Mouse (Mus musculus) cerebellum, adult 9-10 months (tissue): ENCODE results near the gene Taf3.

Experiments used
- DNase-seq: peaks from one replicate; pipeline ENCODE4 v3.0.0; 2022

Gene Taf3

GRCm38 (mm10) chr2:10010263-10010909 lies 38.0 kb downstream of the Taf3 start:
- DNase-seq, result peak; percentile 42

GRCm38 (mm10) chr2:10009671-10010254 lies 38.6 kb downstream of the Taf3 start:
- no peak for DNase-seq

- no peak for DNase-seq
Observed at GRCm38 (mm10) chr2:10008593-10008992, 39.8 kb downstream of the Taf3 start.

GRCm38 (mm10) chr2:10004960-10005621 lies 43.3 kb downstream of the Taf3 start:
- DNase-seq, result no peak

- peak; percentile 24 for DNase-seq
Observed at GRCm38 (mm10) chr2:10003358-10003757, 45.0 kb downstream of the Taf3 start.

- DNase-seq, result no peak
Observed at GRCm38 (mm10) chr2:10001591-10001990, 46.8 kb downstream of the Taf3 start.

- no peak for DNase-seq
Observed at GRCm38 (mm10) chr2:9997535-9997934, 50.9 kb downstream of the Taf3 start.

GRCm38 (mm10) chr2:9996111-9996510 lies 52.3 kb downstream of the Taf3 start:
- no peak for DNase-seq

- no peak for DNase-seq
Observed at GRCm38 (mm10) chr2:9990690-9991229, 57.6 kb downstream of the Taf3 start.

GRCm38 (mm10) chr2:9989649-9990547 lies 58.5 kb downstream of the Taf3 start:
- no peak for DNase-seq

GRCm38 (mm10) chr2:9988290-9988689 lies 60.1 kb downstream of the Taf3 start:
- DNase-seq, result no peak

- DNase-seq, result no peak
Observed at GRCm38 (mm10) chr2:9985979-9986447, 62.4 kb downstream of the Taf3 start.

GRCm38 (mm10) chr2:9982446-9982845 lies 66.0 kb downstream of the Taf3 start:
- no peak for DNase-seq

- DNase-seq, result no peak
Observed at GRCm38 (mm10) chr2:9971927-9972326, 76.5 kb downstream of the Taf3 start.

GRCm38 (mm10) chr2:9970579-9970978 lies 77.8 kb downstream of the Taf3 start:
- DNase-seq, result peak; percentile 26

GRCm38 (mm10) chr2:9970178-9970577 lies 78.2 kb downstream of the Taf3 start:
- DNase-seq, result no peak

GRCm38 (mm10) chr2:9969734-9970133 lies 78.7 kb downstream of the Taf3 start:
- no peak for DNase-seq

- no peak for DNase-seq
Observed at GRCm38 (mm10) chr2:9966634-9967033, 81.8 kb downstream of the Taf3 start.

GRCm38 (mm10) chr2:9965608-9966007 lies 82.8 kb downstream of the Taf3 start:
- no peak for DNase-seq

- peak; percentile 62 for DNase-seq
Observed at GRCm38 (mm10) chr2:9962871-9963270, 85.5 kb downstream of the Taf3 start.

GRCm38 (mm10) chr2:9961708-9962107 lies 86.7 kb downstream of the Taf3 start:
- no peak for DNase-seq

GRCm38 (mm10) chr2:9958011-9958410 lies 90.4 kb downstream of the Taf3 start:
- DNase-seq, result no peak

- no peak for DNase-seq
Observed at GRCm38 (mm10) chr2:9956546-9956945, 91.8 kb downstream of the Taf3 start.
